Mouse (Mus musculus) intestine, embryonic 14.5 days (tissue): ENCODE data around the gene Vps37b. TPM values are rescaled to one million over a fixed set of nuclear protein-coding genes. Genes with fewer than 3 reads are reported as not detected.

Experiments
- ATAC-seq: fragments of 200-750 bp; cut with Nextera tagmentation; replicated peaks from 2 replicates; pipeline ENCODE4 v1.8.0; 2017; ENCODE audit warnings: low read depth, moderate number of reproducible peaks, moderate TSS enrichment, moderate library complexity; ENCODE audit not compliant: low FRiP score, low TSS enrichment
- DNase-seq: peaks from one replicate; pipeline ENCODE4 v3.0.0-alpha.2; 2018; ENCODE audit warnings: low spot score
- H3K27ac ChIP-seq: fragments of 300-500 bp; sonication (generic); 2 replicates; pipeline ENCODE4 v1.5.1; 2014; ENCODE audit warnings: low read depth, mild to moderate bottlenecking, control low read depth
- H3K27me3 ChIP-seq: fragments of 300-500 bp; sonication (generic); replicated peaks from 2 replicates; pipeline ENCODE4 v1.6.1; 2014; ENCODE audit warnings: low read length, control low read depth; ENCODE audit not compliant: control insufficient read depth, insufficient read depth
- H3K36me3 ChIP-seq: fragments of 300-500 bp; sonication (generic); 2 replicates; pipeline ENCODE4 v1.6.1; 2014; ENCODE audit warnings: low read length, control low read depth; ENCODE audit not compliant: control insufficient read depth, insufficient read depth
- H3K4me1 ChIP-seq: fragments of 300-500 bp; sonication (generic); replicated peaks from 2 replicates; pipeline ENCODE4 v1.6.1; 2014; ENCODE audit warnings: low read length, control low read depth, mixed read lengths; ENCODE audit not compliant: control insufficient read depth, insufficient read depth
- H3K4me2 ChIP-seq: fragments of 300-500 bp; sonication (generic); 2 replicates; pipeline ENCODE4 v1.6.1; 2014; ENCODE audit warnings: low read length
- H3K4me3 ChIP-seq: fragments of 300-500 bp; sonication (generic); 2 replicates; pipeline ENCODE4 v1.5.1; 2014; ENCODE audit warnings: low read depth, low read length, control low read depth, mixed read lengths
- H3K9ac ChIP-seq: fragments of 300-500 bp; sonication (generic); 2 replicates; pipeline ENCODE4 v1.6.1; 2014; ENCODE audit warnings: mild to moderate bottlenecking, low read length
- H3K9me3 ChIP-seq: fragments of 300-500 bp; sonication (generic); 2 replicates; pipeline ENCODE4 v1.6.1; 2016; ENCODE audit warnings: low read length, control low read depth; ENCODE audit not compliant: control insufficient read depth
- WGBS: fragments of 180-500 bp; shearing (Covaris S2); extraction: QIAGEN DNeasy Blood & Tissue Kit; methylation state at CpG from one replicate; pipeline ENCODE4 v1.1.7; 2014; 5-methylcytosine and 5-hydroxymethylcytosine counted together
- polyA plus RNA-seq: library from polyadenylated mRNA; unstranded; fragments of >200 nt; fragmentation: Nextera tagmentation; extraction: Ambion mirVana; gene quantifications from 2 replicates; pipeline ENCODE4 v1.2.1, GENCODE M21; 2014

The Vps37b gene
- polyA plus RNA-seq, 1 experiment from 2014 or later = 27.7 TPM

GRCm38 (mm10) chr5:124005591-124005990 is 26.5 kb downstream of the Vps37b start:
- no peak overlapping the region for H3K9ac ChIP-seq
- ATAC-seq (no peak), DNase-seq (no peak)
- H3K4me2 ChIP-seq = no peak overlapping the region
- H3K36me3 ChIP-seq = peaks cover 73% of the 10 kb centered on the region
- H3K9me3 ChIP-seq = no peaks in the 10 kb centered on the region
- H3K27ac ChIP-seq = no peak overlapping the region
- no peak overlapping the region for H3K4me3 ChIP-seq
- peaks cover 14% of the 10 kb centered on the region for H3K4me1 ChIP-seq
- no peaks in the 10 kb centered on the region for H3K27me3 ChIP-seq
- 81% methylated on average over 11 of the region's 11 CpGs for WGBS

- peaks cover 69% of the 10 kb centered on the region for H3K36me3 ChIP-seq
Observed at GRCm38 (mm10) chr5:124005151-124005500, 26.9 kb downstream of the Vps37b start.

GRCm38 (mm10) chr5:124004356-124005150 is 27.5 kb downstream of the Vps37b start:
- ATAC-seq (no peak), DNase-seq (no peak)
- Histone ChIP-seq H3K9me3 (no peaks in the 10 kb centered on the region), H3K27ac (no peak overlapping the region), H3K4me3 (no peak overlapping the region), H3K36me3 (peaks cover 63% of the 10 kb centered on the region), H3K27me3 (no peaks in the 10 kb centered on the region), H3K9ac (no peak overlapping the region), H3K4me2 (no peak overlapping the region), H3K4me1 (peaks cover 12% of the 10 kb centered on the region; the same call in 1 of the 2 replicates)
- 88% methylated on average over 17 of the region's 17 CpGs for WGBS

More at GRCm38 (mm10) chr5:124005151-124005500, 26.9 kb downstream of the Vps37b start:
- H3K9ac ChIP-seq = no peak overlapping the region
- no peak overlapping the region for H3K4me2 ChIP-seq
- no peak for DNase-seq
- 93% methylated on average over 15 of the region's 15 CpGs for WGBS
- no peaks in the 10 kb centered on the region for H3K9me3 ChIP-seq
- H3K4me3 ChIP-seq = no peak overlapping the region
- H3K27ac ChIP-seq = no peak overlapping the region
- no peaks in the 10 kb centered on the region for H3K27me3 ChIP-seq
- peaks cover 12% of the 10 kb centered on the region for H3K4me1 ChIP-seq
- no peak for ATAC-seq

DNA sequence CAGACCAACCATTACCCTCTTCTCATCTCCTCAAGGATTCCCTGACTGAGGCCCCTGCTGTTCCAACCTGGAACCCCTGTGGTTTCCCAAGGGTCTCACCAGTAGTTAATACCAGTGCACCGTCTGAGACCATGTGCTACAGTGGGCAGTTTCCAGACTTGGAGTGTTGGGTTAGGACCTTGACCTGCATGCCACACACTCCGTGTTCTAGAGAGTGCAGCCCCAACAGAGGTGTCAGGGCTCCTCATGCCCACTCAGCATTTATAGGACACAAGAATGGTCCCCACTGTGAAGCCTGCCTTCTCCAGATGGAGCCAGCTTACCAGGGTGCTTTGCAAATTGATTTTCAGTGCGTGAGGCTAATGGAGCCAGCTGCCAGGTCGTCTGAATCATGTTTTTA is 28.7 kb downstream of the Vps37b start:
- WGBS = 69% methylated on average over 4 of the region's 4 CpGs
- no peaks in the 10 kb centered on the region for H3K27me3 ChIP-seq
- no peak overlapping the region for H3K9ac ChIP-seq
- 0 out of 2 replicates have a peak overlapping the region, but pooled peaks have one; percentile 11 for H3K27ac ChIP-seq
- H3K36me3 ChIP-seq = peaks cover 52% of the 10 kb centered on the region
- no peak overlapping the region for H3K4me2 ChIP-seq
- DNase-seq = no peak
- no peak for ATAC-seq
- no peaks in the 10 kb centered on the region for H3K9me3 ChIP-seq
- H3K4me1 ChIP-seq = peaks cover 12% of the 10 kb centered on the region; the same call in 1 of the 2 replicates
- H3K4me3 ChIP-seq = no peak overlapping the region

- H3K36me3 ChIP-seq = peaks cover 47% of the 10 kb centered on the region
- WGBS = 65% methylated on average over 2 of the region's 2 CpGs
Observed at GRCm38 (mm10) chr5:124002876-124003275, 29.2 kb downstream of the Vps37b start.

GRCm38 (mm10) chr5:124001274-124001673 is 30.8 kb downstream of the Vps37b start:
- Histone ChIP-seq H3K27ac (no peak overlapping the region), H3K9me3 (no peaks in the 10 kb centered on the region), H3K4me1 (peaks cover 12% of the 10 kb centered on the region; the same call in 1 of the 2 replicates), H3K9ac (no peak overlapping the region), H3K4me3 (no peak overlapping the region), H3K36me3 (peaks cover 31% of the 10 kb centered on the region), H3K27me3 (no peaks in the 10 kb centered on the region), H3K4me2 (no peak overlapping the region)
- no peak for DNase-seq
- no peak for ATAC-seq
- 67% methylated on average over 9 of the region's 9 CpGs for WGBS

More at GRCm38 (mm10) chr5:124002876-124003275, 29.2 kb downstream of the Vps37b start:
- no peak for DNase-seq
- no peak for ATAC-seq
- no peak overlapping the region for H3K4me3 ChIP-seq
- no peaks in the 10 kb centered on the region for H3K9me3 ChIP-seq
- H3K27me3 ChIP-seq = no peaks in the 10 kb centered on the region
- no peak overlapping the region for H3K4me2 ChIP-seq
- peaks cover 12% of the 10 kb centered on the region; the same call in 1 of the 2 replicates for H3K4me1 ChIP-seq
- H3K27ac ChIP-seq = 0 out of 2 replicates have a peak overlapping the region, but pooled peaks have one; percentile 11
- H3K9ac ChIP-seq = no peak overlapping the region

GRCm38 (mm10) chr5:124000824-124001223 is 31.2 kb downstream of the Vps37b start:
- WGBS = 11% methylated on average over 7 of the region's 7 CpGs
- H3K36me3 ChIP-seq = peaks cover 27% of the 10 kb centered on the region

GRCm38 (mm10) chr5:123998370-123998769 is 33.7 kb downstream of the Vps37b start:
- H3K4me3 ChIP-seq = no peak overlapping the region
- ATAC-seq = no peak
- no peak for DNase-seq
- H3K27me3 ChIP-seq = no peaks in the 10 kb centered on the region
- H3K9me3 ChIP-seq = no peaks in the 10 kb centered on the region
- WGBS = 80% methylated on average over 10 of the region's 10 CpGs
- H3K9ac ChIP-seq = no peak overlapping the region
- H3K36me3 ChIP-seq = 0 out of 2 replicates have a peak, but pooled peaks cover 8% of the 10 kb centered on the region
- no peak overlapping the region for H3K4me2 ChIP-seq
- no peak overlapping the region for H3K27ac ChIP-seq
- peaks cover 12% of the 10 kb centered on the region; the same call in 1 of the 2 replicates for H3K4me1 ChIP-seq

More at GRCm38 (mm10) chr5:124000824-124001223, 31.2 kb downstream of the Vps37b start:
- Histone ChIP-seq H3K27ac (no peak overlapping the region), H3K4me2 (no peak overlapping the region), H3K4me3 (no peak overlapping the region), H3K9me3 (no peaks in the 10 kb centered on the region), H3K9ac (no peak overlapping the region), H3K4me1 (peaks cover 12% of the 10 kb centered on the region; the same call in 1 of the 2 replicates), H3K27me3 (no peaks in the 10 kb centered on the region)
- DNase-seq (peak; percentile 98), ATAC-seq (peak; percentile 55)
